Mouse (Mus musculus): ENCODE data around the gene Atp2c1. TPM values are rescaled to one million over a fixed set of nuclear protein-coding genes. Genes with fewer than 3 reads are reported as not detected.

Gene Atp2c1
- polyA plus RNA-seq, 1 experiment: 79.6 TPM

GRCm38 (mm10) chr9:105549096-105549495 is 22.0 kb upstream of the Atp2c1 start:
- TF ChIP-seq EP300 (IDR thresholded peaks at IDR 0.05; ENCODE audit: insufficient read depth, low read depth, low read length) (no peak), POLR2A (IDR thresholded peaks at IDR 0.05; ENCODE audit: insufficient read depth, low read length) (no peak), CTCF (IDR thresholded peaks at IDR 0.05; ENCODE audit: low read depth, low read length) (no peak)
- no peak overlapping the region for H3K4me3 ChIP-seq (ENCODE audit: low read depth, low read length)

DNA sequence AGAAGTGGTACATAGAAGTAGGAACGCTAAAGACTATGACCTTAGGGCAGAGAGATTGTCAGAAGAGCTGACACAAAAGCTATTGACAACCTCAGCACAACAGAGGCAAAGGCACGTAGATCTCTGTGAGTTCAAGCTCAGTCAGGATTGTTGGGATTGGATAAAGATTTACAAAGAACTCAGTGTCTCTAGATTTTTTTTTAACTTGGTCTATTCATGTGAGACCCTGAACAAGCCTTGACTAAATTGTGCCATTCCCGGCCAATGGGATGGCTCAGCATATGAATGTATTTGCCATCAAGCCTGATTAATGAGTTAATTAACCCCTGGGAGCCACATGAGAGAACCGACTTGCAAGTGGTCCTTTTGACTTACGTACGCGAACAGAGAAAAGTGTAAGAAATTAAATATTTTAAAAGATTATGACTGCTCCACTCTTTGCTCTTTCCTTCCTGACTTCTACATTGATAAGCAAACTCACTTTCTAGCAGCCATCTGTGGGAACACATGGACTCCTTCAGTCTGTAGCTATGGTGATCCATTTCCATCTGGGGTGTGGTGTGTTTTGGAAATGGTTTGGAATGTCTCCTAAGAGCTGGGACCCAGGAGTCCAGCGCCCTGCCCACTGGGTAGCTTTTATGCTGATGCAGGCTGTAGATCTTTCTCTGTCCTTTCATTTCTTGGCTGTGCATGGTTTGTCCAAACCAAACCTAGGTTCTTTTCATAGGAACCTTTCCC is 17.1 kb upstream of the Atp2c1 start:
- no peaks in the 10 kb centered on the region for H3K4me1 ChIP-seq (ENCODE audit: control insufficient read depth, insufficient read depth, low read length)
- H3K4me3 ChIP-seq (ENCODE audit: low read depth, low read length): no peak overlapping the region
- no peaks in the 10 kb centered on the region for H3K36me3 ChIP-seq (ENCODE audit: control insufficient read depth, insufficient read depth, low read length, poor library complexity, severe bottlenecking)
- no peaks in the 10 kb centered on the region for H3K27me3 ChIP-seq (ENCODE audit: control insufficient read depth, insufficient read depth, low read length, poor library complexity, severe bottlenecking)
- no peak overlapping the region for H3K27ac ChIP-seq (ENCODE audit: insufficient read depth, low read length)
- H3K9ac ChIP-seq (ENCODE audit: low read depth, poor library complexity, severe bottlenecking): no peak overlapping the region
- no peak for TF ChIP-seq CTCF (IDR thresholded peaks at IDR 0.05; ENCODE audit: low read depth, low read length)
- TF ChIP-seq EP300 (IDR thresholded peaks at IDR 0.05; ENCODE audit: insufficient read depth, low read depth, low read length): no peak
- TF ChIP-seq POLR2A (IDR thresholded peaks at IDR 0.05; ENCODE audit: insufficient read depth, low read length): no peak
- no peaks in the 10 kb centered on the region for H3K9me3 ChIP-seq (replicated peaks; ENCODE audit: control insufficient read depth, insufficient read depth, low read length, poor library complexity, severe bottlenecking)

More at GRCm38 (mm10) chr9:105549096-105549495, 22.0 kb upstream of the Atp2c1 start:
- Histone ChIP-seq H3K27me3 (ENCODE audit: control insufficient read depth, insufficient read depth, low read length, poor library complexity, severe bottlenecking) (no peaks in the 10 kb centered on the region), H3K27ac (ENCODE audit: insufficient read depth, low read length) (no peak overlapping the region), H3K9ac (ENCODE audit: low read depth, poor library complexity, severe bottlenecking) (no peak overlapping the region), H3K9me3 (replicated peaks; ENCODE audit: control insufficient read depth, insufficient read depth, low read length, poor library complexity, severe bottlenecking) (no peaks in the 10 kb centered on the region), H3K4me1 (ENCODE audit: control insufficient read depth, insufficient read depth, low read length) (no peaks in the 10 kb centered on the region), H3K36me3 (ENCODE audit: control insufficient read depth, insufficient read depth, low read length, poor library complexity, severe bottlenecking) (no peaks in the 10 kb centered on the region)

- Histone ChIP-seq H3K27me3 (ENCODE audit: control insufficient read depth, insufficient read depth, low read length, poor library complexity, severe bottlenecking) (no peaks in the 10 kb centered on the region), H3K4me3 (ENCODE audit: low read depth, low read length) (no peak overlapping the region), H3K4me1 (ENCODE audit: control insufficient read depth, insufficient read depth, low read length) (peaks cover 3% of the 10 kb centered on the region), H3K27ac (ENCODE audit: insufficient read depth, low read length) (no peak overlapping the region), H3K9me3 (replicated peaks; ENCODE audit: control insufficient read depth, insufficient read depth, low read length, poor library complexity, severe bottlenecking) (no peaks in the 10 kb centered on the region), H3K36me3 (ENCODE audit: control insufficient read depth, insufficient read depth, low read length, poor library complexity, severe bottlenecking) (no peaks in the 10 kb centered on the region), H3K9ac (ENCODE audit: low read depth, poor library complexity, severe bottlenecking) (no peak overlapping the region)
- TF ChIP-seq EP300 (IDR thresholded peaks at IDR 0.05; ENCODE audit: insufficient read depth, low read depth, low read length): no peak
- no peak for TF ChIP-seq POLR2A (IDR thresholded peaks at IDR 0.05; ENCODE audit: insufficient read depth, low read length)
- no peak for TF ChIP-seq CTCF (IDR thresholded peaks at IDR 0.05; ENCODE audit: low read depth, low read length)
These were observed 10.4 kb upstream of the Atp2c1 start for GRCm38 (mm10) chr9:105537473-105537872.

GRCm38 (mm10) chr9:105536877-105537276 is 9.8 kb upstream of the Atp2c1 start:
- TF ChIP-seq CTCF (IDR thresholded peaks at IDR 0.05; ENCODE audit: low read depth, low read length): no peak
- TF ChIP-seq POLR2A (IDR thresholded peaks at IDR 0.05; ENCODE audit: insufficient read depth, low read length): no peak
- TF ChIP-seq EP300 (IDR thresholded peaks at IDR 0.05; ENCODE audit: insufficient read depth, low read depth, low read length): no peak
- H3K27ac ChIP-seq (ENCODE audit: insufficient read depth, low read length): no peak overlapping the region
- H3K4me1 ChIP-seq (ENCODE audit: control insufficient read depth, insufficient read depth, low read length): peaks cover 3% of the 10 kb centered on the region
- H3K9ac ChIP-seq (ENCODE audit: low read depth, poor library complexity, severe bottlenecking): no peak overlapping the region
- H3K27me3 ChIP-seq (ENCODE audit: control insufficient read depth, insufficient read depth, low read length, poor library complexity, severe bottlenecking): no peaks in the 10 kb centered on the region
- H3K36me3 ChIP-seq (ENCODE audit: control insufficient read depth, insufficient read depth, low read length, poor library complexity, severe bottlenecking): no peaks in the 10 kb centered on the region
- H3K4me3 ChIP-seq (ENCODE audit: low read depth, low read length): no peak overlapping the region
- H3K9me3 ChIP-seq (replicated peaks; ENCODE audit: control insufficient read depth, insufficient read depth, low read length, poor library complexity, severe bottlenecking): no peaks in the 10 kb centered on the region

DNA sequence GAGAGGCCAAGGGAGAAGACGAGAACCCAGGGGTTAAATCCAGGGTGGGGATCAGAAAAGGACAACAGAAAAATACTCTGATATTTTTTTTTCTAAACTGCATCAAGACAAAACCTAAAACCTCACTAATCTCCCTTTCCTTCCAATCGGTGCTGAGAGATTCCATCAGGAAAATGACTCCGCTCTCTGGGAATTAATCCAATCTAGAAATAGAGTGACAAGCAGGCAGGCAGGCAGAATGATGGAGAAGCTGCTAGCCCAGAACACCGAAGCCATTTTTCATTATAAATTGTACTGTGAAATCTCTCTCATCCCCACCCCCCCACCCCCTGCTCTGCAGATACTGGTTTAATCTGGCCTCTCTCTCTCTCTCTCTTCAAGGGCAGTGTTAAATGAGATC is 1.8 kb downstream of the Atp2c1 start:
- no peak for TF ChIP-seq POLR2A (IDR thresholded peaks at IDR 0.05; ENCODE audit: insufficient read depth, low read length)
- TF ChIP-seq CTCF (IDR thresholded peaks at IDR 0.05; ENCODE audit: low read depth, low read length): no peak
- TF ChIP-seq EP300 (IDR thresholded peaks at IDR 0.05; ENCODE audit: insufficient read depth, low read depth, low read length): no peak
- no peak overlapping the region for H3K9ac ChIP-seq (ENCODE audit: low read depth, poor library complexity, severe bottlenecking)
- no peaks in the 10 kb centered on the region for H3K4me1 ChIP-seq (ENCODE audit: control insufficient read depth, insufficient read depth, low read length)
- H3K27me3 ChIP-seq (ENCODE audit: control insufficient read depth, insufficient read depth, low read length, poor library complexity, severe bottlenecking): no peaks in the 10 kb centered on the region
- H3K9me3 ChIP-seq (replicated peaks; ENCODE audit: control insufficient read depth, insufficient read depth, low read length, poor library complexity, severe bottlenecking): no peaks in the 10 kb centered on the region
- H3K4me3 ChIP-seq (ENCODE audit: low read depth, low read length): no peak overlapping the region
- no peak overlapping the region for H3K27ac ChIP-seq (ENCODE audit: insufficient read depth, low read length)
- H3K36me3 ChIP-seq (ENCODE audit: control insufficient read depth, insufficient read depth, low read length, poor library complexity, severe bottlenecking): no peaks in the 10 kb centered on the region

DNA sequence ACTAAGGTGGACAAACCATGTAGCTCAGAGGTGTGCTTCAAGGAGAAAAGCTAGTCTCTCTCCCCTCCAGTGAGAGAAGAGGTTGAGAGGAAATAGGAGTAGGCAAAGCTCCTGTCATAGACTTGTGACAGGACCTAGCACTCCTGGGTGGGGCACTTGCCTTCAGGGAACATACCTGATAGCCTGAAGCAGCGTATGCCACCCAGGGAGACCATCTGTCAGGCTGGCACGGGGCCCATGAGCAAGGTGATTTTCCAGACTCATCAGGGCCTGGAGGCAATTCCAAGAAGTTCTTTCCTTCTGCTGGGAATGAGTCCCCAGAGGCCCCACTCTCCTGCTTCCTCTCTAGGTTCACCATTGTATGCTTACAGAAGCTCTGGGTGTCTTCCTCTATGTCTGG is 4.1 kb downstream of the Atp2c1 start:
- no peaks in the 10 kb centered on the region for H3K27me3 ChIP-seq (ENCODE audit: control insufficient read depth, insufficient read depth, low read length, poor library complexity, severe bottlenecking)
- no peak overlapping the region for H3K9ac ChIP-seq (ENCODE audit: low read depth, poor library complexity, severe bottlenecking)
- H3K9me3 ChIP-seq (replicated peaks; ENCODE audit: control insufficient read depth, insufficient read depth, low read length, poor library complexity, severe bottlenecking): no peaks in the 10 kb centered on the region
- no peaks in the 10 kb centered on the region for H3K4me1 ChIP-seq (ENCODE audit: control insufficient read depth, insufficient read depth, low read length)
- TF ChIP-seq CTCF (IDR thresholded peaks at IDR 0.05; ENCODE audit: low read depth, low read length) (no peak), EP300 (IDR thresholded peaks at IDR 0.05; ENCODE audit: insufficient read depth, low read depth, low read length) (no peak), POLR2A (IDR thresholded peaks at IDR 0.05; ENCODE audit: insufficient read depth, low read length) (no peak)
- no peaks in the 10 kb centered on the region for H3K36me3 ChIP-seq (ENCODE audit: control insufficient read depth, insufficient read depth, low read length, poor library complexity, severe bottlenecking)
- H3K27ac ChIP-seq (ENCODE audit: insufficient read depth, low read length): no peak overlapping the region
- H3K4me3 ChIP-seq (ENCODE audit: low read depth, low read length): no peak overlapping the region
